Mouse (Mus musculus): ENCODE data around the gene 4930438A08Rik. TPM values are rescaled to one million over a fixed set of nuclear protein-coding genes. Genes with fewer than 3 reads are reported as not detected.
"Not testable (repeated sequence)": the region's sequence is repeated elsewhere in the genome, so short reads cannot be mapped to it uniquely, and the experiment has no call there.

4930438A08Rik gene
- polyA plus RNA-seq (2014; fragmentation: Nextera tagmentation; extraction: Ambion mirVana), result not detected in 2 replicates

- H3K9ac ChIP-seq (ENCODE audit: low read depth, low read length), result no peak within 1 kb of the TSS
- H3K27me3 ChIP-seq (ENCODE audit: control insufficient read depth, insufficient read depth, low read length), result peaks cover 5% of the 10 kb centered on the region; the same call in 1 of the 2 replicates
- no peak within 1 kb of the TSS for H3K4me2 ChIP-seq (replicated peaks; ENCODE audit: low read depth, low read length)
- H3K27ac ChIP-seq (ENCODE audit: low read depth, low read length), result no peak within 1 kb of the TSS
- H3K4me3 ChIP-seq (ENCODE audit: low read length), result no peak within 1 kb of the TSS
- H3K36me3 ChIP-seq (ENCODE audit: control insufficient read depth, insufficient read depth, low read length), result no peaks in the 10 kb centered on the region
- no peak for ATAC-seq (ENCODE audit: low FRiP score, low TSS enrichment)
- WGBS, result 56% methylated on average over 2 of the region's 2 CpGs
- H3K9me3 ChIP-seq (ENCODE audit: control insufficient read depth, low read length), result no peaks in the 10 kb centered on the region
- H3K4me1 ChIP-seq (ENCODE audit: control insufficient read depth, insufficient read depth, low read length), result no peaks in the 10 kb centered on the region
Measured at GRCm38 (mm10) chr11:58274572-58274971, at the start of gene 4930438A08Rik. Gene 4930438A08Rik, plus strand, starts transcription at chr11:58274799.

GRCm38 (mm10) chr11:58224872-58225271, 49.7 kb upstream of the 4930438A08Rik start:
- 0 out of 2 replicates have a peak overlapping the region, but pooled peaks have one; percentile 42 for H3K27ac ChIP-seq (ENCODE audit: low read depth, low read length)
- not testable (repeated sequence) for H3K4me3 ChIP-seq (ENCODE audit: low read length); H3K4me2 ChIP-seq (replicated peaks; ENCODE audit: low read depth, low read length); H3K27me3 ChIP-seq (ENCODE audit: control insufficient read depth, insufficient read depth, low read length); H3K9me3 ChIP-seq (ENCODE audit: control insufficient read depth, low read length); ATAC-seq (ENCODE audit: low FRiP score, low TSS enrichment); H3K36me3 ChIP-seq (ENCODE audit: control insufficient read depth, insufficient read depth, low read length); H3K9ac ChIP-seq (ENCODE audit: low read depth, low read length)
- H3K4me1 ChIP-seq (ENCODE audit: control insufficient read depth, insufficient read depth, low read length), result peaks cover 15% of the 10 kb centered on the region
- WGBS, result 81% methylated on average over 2 of the region's 2 CpGs

- Histone ChIP-seq H3K27me3 (ENCODE audit: control insufficient read depth, insufficient read depth, low read length) (no peaks in the 10 kb centered on the region), H3K4me3 (ENCODE audit: low read length) (no peak overlapping the region), H3K27ac (ENCODE audit: low read depth, low read length) (peak overlapping the region; percentile 42; the same call in 1 of the 2 replicates), H3K36me3 (ENCODE audit: control insufficient read depth, insufficient read depth, low read length) (no peaks in the 10 kb centered on the region), H3K4me2 (replicated peaks; ENCODE audit: low read depth, low read length) (no peak overlapping the region), H3K9ac (ENCODE audit: low read depth, low read length) (no peak overlapping the region), H3K9me3 (ENCODE audit: control insufficient read depth, low read length) (no peaks in the 10 kb centered on the region), H3K4me1 (ENCODE audit: control insufficient read depth, insufficient read depth, low read length) (peaks cover 15% of the 10 kb centered on the region)
- peak; percentile 67 for ATAC-seq (ENCODE audit: low FRiP score, low TSS enrichment)
- WGBS, result 2% methylated on average over 5 of the region's 5 CpGs
Measured at GRCm38 (mm10) chr11:58225655-58226054, 48.9 kb upstream of the 4930438A08Rik start.

GRCm38 (mm10) chr11:58226425-58226824, 48.2 kb upstream of the 4930438A08Rik start:
- Histone ChIP-seq H3K4me3 (ENCODE audit: low read length) (no peak overlapping the region), H3K27ac (ENCODE audit: low read depth, low read length) (no peak overlapping the region), H3K4me1 (ENCODE audit: control insufficient read depth, insufficient read depth, low read length) (peaks cover 15% of the 10 kb centered on the region), H3K36me3 (ENCODE audit: control insufficient read depth, insufficient read depth, low read length) (no peaks in the 10 kb centered on the region), H3K27me3 (ENCODE audit: control insufficient read depth, insufficient read depth, low read length) (no peaks in the 10 kb centered on the region), H3K9me3 (ENCODE audit: control insufficient read depth, low read length) (no peaks in the 10 kb centered on the region), H3K9ac (ENCODE audit: low read depth, low read length) (no peak overlapping the region), H3K4me2 (replicated peaks; ENCODE audit: low read depth, low read length) (no peak overlapping the region)
- ATAC-seq (ENCODE audit: low FRiP score, low TSS enrichment), result no peak

GRCm38 (mm10) chr11:58228021-58228420, 46.6 kb upstream of the 4930438A08Rik start:
- 98% methylated on average over 2 of the region's 2 CpGs for WGBS
- ATAC-seq (ENCODE audit: low FRiP score, low TSS enrichment), result not testable (repeated sequence)

GRCm38 (mm10) chr11:58230396-58230910, 44.1 kb upstream of the 4930438A08Rik start:
- ATAC-seq (ENCODE audit: low FRiP score, low TSS enrichment), result no peak
- peaks cover under 1% of the 10 kb centered on the region; the same call in 1 of the 2 replicates for H3K4me1 ChIP-seq (ENCODE audit: control insufficient read depth, insufficient read depth, low read length)

More at GRCm38 (mm10) chr11:58228021-58228420, 46.6 kb upstream of the 4930438A08Rik start:
- not testable (repeated sequence) for H3K9ac ChIP-seq (ENCODE audit: low read depth, low read length); H3K36me3 ChIP-seq (ENCODE audit: control insufficient read depth, insufficient read depth, low read length); H3K27ac ChIP-seq (ENCODE audit: low read depth, low read length); H3K27me3 ChIP-seq (ENCODE audit: control insufficient read depth, insufficient read depth, low read length); H3K4me3 ChIP-seq (ENCODE audit: low read length); H3K4me2 ChIP-seq (replicated peaks; ENCODE audit: low read depth, low read length); H3K9me3 ChIP-seq (ENCODE audit: control insufficient read depth, low read length)
- H3K4me1 ChIP-seq (ENCODE audit: control insufficient read depth, insufficient read depth, low read length), result peaks cover 15% of the 10 kb centered on the region

GRCm38 (mm10) chr11:58231156-58231555, 43.4 kb upstream of the 4930438A08Rik start:
- no peak for ATAC-seq (ENCODE audit: low FRiP score, low TSS enrichment)
- Histone ChIP-seq H3K4me3 (ENCODE audit: low read length) (no peak overlapping the region), H3K9me3 (ENCODE audit: control insufficient read depth, low read length) (no peaks in the 10 kb centered on the region), H3K4me2 (replicated peaks; ENCODE audit: low read depth, low read length) (no peak overlapping the region), H3K27ac (ENCODE audit: low read depth, low read length) (no peak overlapping the region), H3K27me3 (ENCODE audit: control insufficient read depth, insufficient read depth, low read length) (no peaks in the 10 kb centered on the region), H3K9ac (ENCODE audit: low read depth, low read length) (no peak overlapping the region), H3K4me1 (ENCODE audit: control insufficient read depth, insufficient read depth, low read length) (no peaks in the 10 kb centered on the region), H3K36me3 (ENCODE audit: control insufficient read depth, insufficient read depth, low read length) (no peaks in the 10 kb centered on the region)
- 91% methylated on average over 8 of the region's 8 CpGs for WGBS

More at GRCm38 (mm10) chr11:58230396-58230910, 44.1 kb upstream of the 4930438A08Rik start:
- no peaks in the 10 kb centered on the region for H3K27me3 ChIP-seq (ENCODE audit: control insufficient read depth, insufficient read depth, low read length)
- WGBS, result 66% methylated on average over 16 of the region's 16 CpGs
- H3K9me3 ChIP-seq (ENCODE audit: control insufficient read depth, low read length), result no peaks in the 10 kb centered on the region
- no peaks in the 10 kb centered on the region for H3K36me3 ChIP-seq (ENCODE audit: control insufficient read depth, insufficient read depth, low read length)
- no peak overlapping the region for H3K4me3 ChIP-seq (ENCODE audit: low read length)
- no peak overlapping the region for H3K27ac ChIP-seq (ENCODE audit: low read depth, low read length)
- H3K4me2 ChIP-seq (replicated peaks; ENCODE audit: low read depth, low read length), result no peak overlapping the region
- H3K9ac ChIP-seq (ENCODE audit: low read depth, low read length), result no peak overlapping the region

- not testable (repeated sequence) for H3K36me3 ChIP-seq (ENCODE audit: control insufficient read depth, insufficient read depth, low read length); H3K4me3 ChIP-seq (ENCODE audit: low read length); H3K27me3 ChIP-seq (ENCODE audit: control insufficient read depth, insufficient read depth, low read length); H3K9ac ChIP-seq (ENCODE audit: low read depth, low read length); H3K9me3 ChIP-seq (ENCODE audit: control insufficient read depth, low read length); H3K4me2 ChIP-seq (replicated peaks; ENCODE audit: low read depth, low read length); H3K27ac ChIP-seq (ENCODE audit: low read depth, low read length); ATAC-seq (ENCODE audit: low FRiP score, low TSS enrichment); H3K4me1 ChIP-seq (ENCODE audit: control insufficient read depth, insufficient read depth, low read length)
- 78% methylated on average over 3 of the region's 3 CpGs for WGBS
Measured at GRCm38 (mm10) chr11:58234551-58234950, 40.0 kb upstream of the 4930438A08Rik start.

GRCm38 (mm10) chr11:58235152-58235551, 39.4 kb upstream of the 4930438A08Rik start:
- Histone ChIP-seq H3K9me3 (ENCODE audit: control insufficient read depth, low read length) (no peaks in the 10 kb centered on the region), H3K36me3 (ENCODE audit: control insufficient read depth, insufficient read depth, low read length) (no peaks in the 10 kb centered on the region), H3K27me3 (ENCODE audit: control insufficient read depth, insufficient read depth, low read length) (no peaks in the 10 kb centered on the region), H3K4me1 (ENCODE audit: control insufficient read depth, insufficient read depth, low read length) (no peaks in the 10 kb centered on the region), H3K27ac (ENCODE audit: low read depth, low read length) (no peak overlapping the region), H3K4me2 (replicated peaks; ENCODE audit: low read depth, low read length) (no peak overlapping the region), H3K9ac (ENCODE audit: low read depth, low read length) (no peak overlapping the region), H3K4me3 (ENCODE audit: low read length) (no peak overlapping the region)
- WGBS, result 14% methylated on average over 6 of the region's 6 CpGs
- ATAC-seq (ENCODE audit: low FRiP score, low TSS enrichment), result no peak
